Mouse (Mus musculus) layer of hippocampus, adult 18-20 months (tissue): Measurements from ENCODE around the gene Nanos1. TPM values are rescaled to one million over a fixed set of nuclear protein-coding genes. Genes with fewer than 3 reads are reported as not detected.

ENCODE experiments used
- DNase-seq, 2 experiments: peaks; one replicate each; pipeline ENCODE4 v3.0.0; 2022; ENCODE audit warnings: low spot score in 2 of 2
- microRNA-seq, 2 experiments: library from miRNA; unstranded; fragments of <30 nt; microRNA quantifications; one replicate each; pipeline ENCODE4 v1.2.0; 2021
- total RNA-seq, 2 experiments: library from RNA; stranded (reverse); gene quantifications; 2 replicates each; pipeline ENCODE4 v1.2.3; 2021

The Nanos1 gene
- total RNA-seq, 2 experiments from 2014 or later, result 18.5 TPM

DNA sequence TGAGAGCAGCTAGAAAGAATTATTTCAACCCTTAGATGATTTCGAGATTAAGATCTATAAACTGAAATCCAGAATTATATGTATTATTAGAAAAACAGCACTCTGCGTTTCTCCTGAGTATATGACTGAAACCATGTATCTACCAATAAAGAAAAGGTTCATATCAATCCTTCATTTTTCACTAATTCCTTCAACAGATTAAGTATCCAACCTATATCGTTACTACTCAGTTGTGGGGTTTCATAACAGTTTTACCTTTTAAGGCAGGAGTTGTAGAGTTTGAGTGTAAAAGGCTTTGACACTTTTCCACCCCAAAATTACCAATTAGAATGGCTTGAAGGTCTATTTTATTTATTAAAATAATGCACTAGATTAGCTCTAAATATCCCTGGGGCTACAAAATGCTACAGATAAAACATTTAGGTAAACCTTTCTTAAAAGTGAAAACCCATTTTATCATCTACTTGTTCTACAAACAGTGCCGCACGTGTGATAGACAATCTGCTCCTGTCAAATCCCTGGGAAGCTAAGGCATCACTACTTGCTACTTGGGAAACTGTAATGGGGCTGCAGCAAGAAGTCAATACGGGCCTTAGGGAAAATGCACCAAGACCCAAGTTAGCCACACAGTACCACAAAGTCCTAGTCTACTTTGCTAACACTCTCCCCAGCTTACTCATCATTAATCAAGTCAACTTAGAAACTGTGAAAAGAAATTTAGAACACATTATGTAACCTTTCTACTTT is 32.6 kb downstream of the Nanos1 start:
- no peak for DNase-seq

DNA sequence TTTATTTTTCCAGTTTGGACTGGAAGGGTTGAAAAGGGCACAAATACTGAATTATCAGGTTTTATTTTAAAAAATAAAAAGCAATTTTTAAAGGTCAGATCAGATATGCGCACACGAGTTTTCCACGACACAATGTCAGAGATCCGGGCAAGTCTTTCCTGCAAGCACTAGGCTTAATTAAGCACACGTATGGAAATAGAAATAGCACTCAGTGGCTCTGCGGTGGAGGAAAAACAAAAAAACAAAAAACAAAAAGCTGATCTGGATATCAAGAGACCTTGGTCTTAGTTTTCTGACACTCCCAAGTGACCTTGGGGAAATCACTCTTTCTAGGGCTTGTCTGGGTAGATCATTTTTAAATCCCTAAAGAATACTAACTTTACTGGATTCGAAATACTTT is 33.7 kb downstream of the Nanos1 start:
- no peak for DNase-seq

DNA sequence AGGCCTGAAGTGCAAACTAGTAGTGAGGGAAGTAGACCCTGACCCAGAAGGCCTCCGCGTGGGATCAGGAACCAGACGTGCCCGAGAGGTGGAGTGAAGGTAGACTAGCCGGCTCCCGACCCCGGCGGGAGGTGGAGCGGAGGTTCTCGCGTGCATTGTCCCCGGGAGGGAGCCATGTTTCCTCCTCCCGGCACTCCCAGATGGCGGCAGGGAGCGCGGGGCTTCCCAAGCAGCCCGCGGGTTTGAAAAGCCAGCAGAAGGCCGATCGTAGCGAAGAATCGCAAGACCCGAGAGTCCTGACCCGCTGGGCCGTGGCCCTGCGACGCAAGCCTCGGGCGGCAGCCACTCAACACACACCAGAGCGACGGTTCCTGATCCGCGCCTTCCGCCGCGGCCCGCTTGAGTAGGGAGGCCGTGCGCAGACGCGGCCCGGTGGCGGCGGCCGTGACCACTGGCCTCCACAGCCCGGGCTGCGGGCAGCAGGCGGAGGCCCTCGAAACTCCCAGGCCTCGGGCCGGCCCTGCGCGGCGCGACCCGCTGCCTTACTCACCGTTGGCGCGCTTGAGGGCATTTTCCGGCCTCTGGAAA is 34.2 kb downstream of the Nanos1 start:
- peak in 1 of 2 experiments; percentile 31 for DNase-seq

DNA sequence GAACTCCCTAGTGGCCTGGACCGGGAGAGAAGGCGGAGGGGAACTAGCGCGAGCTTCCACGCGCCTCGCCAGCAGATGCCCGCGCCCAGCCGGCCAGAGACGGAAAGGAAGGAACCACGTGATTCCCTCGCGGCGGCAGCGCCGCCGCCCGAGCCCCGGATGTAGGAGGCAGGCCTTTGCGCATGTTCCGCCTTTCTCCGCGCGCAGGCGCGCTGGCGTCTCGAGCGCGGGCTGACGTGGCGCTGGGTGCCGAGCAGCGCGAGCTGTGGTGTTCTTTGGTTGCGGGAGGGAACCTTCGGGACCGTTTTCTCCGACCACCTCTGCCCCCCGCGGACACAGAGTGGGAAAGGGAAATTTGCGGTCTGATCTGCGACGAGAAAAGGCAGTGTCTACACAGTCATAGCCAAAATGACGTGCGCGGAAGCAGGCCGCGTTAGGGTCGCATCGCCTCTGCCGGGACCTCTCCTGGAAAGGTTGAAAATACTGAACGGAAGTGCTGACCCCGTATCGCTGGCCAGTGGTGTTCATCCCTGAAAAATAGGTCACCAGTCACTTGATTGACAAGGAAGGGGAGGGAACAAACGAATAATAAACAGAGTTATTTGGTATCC is 34.9 kb downstream of the Nanos1 start, which contains the start of gene Eif3a:
TSS of gene Eif3a (minus strand) at position 108 of the 611 bp plus-strand sequence.
- peak; percentile 95 for DNase-seq

DNA sequence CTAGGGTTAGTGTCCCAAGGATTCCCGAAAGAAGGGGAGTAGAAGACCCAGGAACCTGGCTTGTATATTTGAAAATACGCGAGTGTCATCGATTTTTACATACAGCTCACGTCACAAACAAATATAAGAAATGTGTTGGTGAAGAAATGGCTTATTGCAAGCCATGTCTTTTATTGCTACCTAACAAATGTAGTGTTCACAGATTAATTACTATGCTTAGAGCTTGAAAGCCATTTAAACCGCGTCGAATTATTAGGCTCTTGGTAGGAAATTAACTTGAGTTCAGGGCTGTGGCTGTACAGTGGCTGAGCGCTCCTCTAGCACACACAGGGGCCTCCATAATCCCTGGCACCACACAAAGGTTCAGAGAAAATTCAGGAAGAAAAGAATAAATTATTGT is 35.4 kb downstream of the Nanos1 start:
- DNase-seq, result peak in 1 of 2 experiments; percentile 10

DNA sequence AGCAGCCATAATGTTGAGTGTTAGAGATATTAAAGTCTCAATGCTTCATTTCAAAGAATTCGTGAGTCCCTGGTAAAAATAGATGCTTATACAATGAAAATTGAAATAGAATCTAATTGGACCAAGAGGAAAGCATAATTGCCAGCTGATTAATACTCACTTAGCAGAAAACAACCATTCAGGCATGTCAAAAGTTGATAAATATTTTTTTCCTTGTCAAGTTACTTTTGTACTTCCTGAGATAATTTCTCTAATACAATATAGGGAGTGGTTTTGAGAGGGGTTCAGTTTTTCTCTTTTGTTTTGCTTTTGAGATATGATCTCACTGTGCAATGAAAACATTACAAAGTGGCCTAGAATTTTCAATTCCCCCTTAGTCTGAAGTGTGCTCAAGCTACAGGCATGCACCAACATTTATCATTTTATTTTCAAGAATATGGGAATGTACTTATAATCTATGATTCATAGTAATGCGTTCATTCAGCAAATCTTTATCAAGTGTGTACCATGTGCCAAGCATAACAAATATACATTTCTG is 37.5 kb downstream of the Nanos1 start:
- no peak for DNase-seq

DNA sequence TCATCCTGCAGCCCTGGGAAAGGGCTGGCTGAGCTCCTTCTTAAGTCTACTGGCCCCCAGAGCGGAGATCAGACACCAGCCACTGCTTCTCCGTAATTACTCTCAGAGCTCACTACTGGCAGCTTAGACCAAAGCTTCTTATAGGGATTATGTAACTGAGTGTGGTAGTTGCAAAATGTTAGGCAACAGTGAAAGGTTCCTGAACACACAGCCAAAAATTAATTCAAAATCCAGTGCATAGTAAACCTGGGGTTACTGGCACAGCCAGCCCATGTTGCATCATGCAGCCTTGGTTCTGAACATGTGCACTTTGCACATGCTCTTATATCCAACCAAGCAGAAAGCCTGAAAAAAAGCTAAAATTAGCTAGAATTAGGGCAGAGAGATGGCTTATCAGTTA is 39.5 kb downstream of the Nanos1 start:
- DNase-seq, result peak in 1 of 2 experiments; percentile 67

DNA sequence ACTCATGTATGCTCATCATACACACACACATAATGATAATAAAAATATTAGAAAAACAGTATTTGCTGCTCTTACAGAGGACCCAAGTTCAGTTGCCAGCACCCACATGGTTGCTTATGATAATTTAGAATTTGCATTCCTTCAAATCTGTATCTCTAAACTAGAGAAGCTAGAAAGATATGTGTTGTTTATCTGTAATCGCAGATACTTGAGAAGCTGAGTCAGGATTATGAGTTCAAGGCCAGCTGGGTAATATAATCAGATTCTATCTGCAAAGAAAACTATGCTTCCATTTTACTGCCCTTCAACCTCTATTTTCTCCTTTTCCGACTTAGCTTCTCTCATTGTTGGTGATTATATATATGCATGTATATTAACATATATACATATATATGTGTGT is 41.6 kb downstream of the Nanos1 start:
- DNase-seq, result no peak

DNA sequence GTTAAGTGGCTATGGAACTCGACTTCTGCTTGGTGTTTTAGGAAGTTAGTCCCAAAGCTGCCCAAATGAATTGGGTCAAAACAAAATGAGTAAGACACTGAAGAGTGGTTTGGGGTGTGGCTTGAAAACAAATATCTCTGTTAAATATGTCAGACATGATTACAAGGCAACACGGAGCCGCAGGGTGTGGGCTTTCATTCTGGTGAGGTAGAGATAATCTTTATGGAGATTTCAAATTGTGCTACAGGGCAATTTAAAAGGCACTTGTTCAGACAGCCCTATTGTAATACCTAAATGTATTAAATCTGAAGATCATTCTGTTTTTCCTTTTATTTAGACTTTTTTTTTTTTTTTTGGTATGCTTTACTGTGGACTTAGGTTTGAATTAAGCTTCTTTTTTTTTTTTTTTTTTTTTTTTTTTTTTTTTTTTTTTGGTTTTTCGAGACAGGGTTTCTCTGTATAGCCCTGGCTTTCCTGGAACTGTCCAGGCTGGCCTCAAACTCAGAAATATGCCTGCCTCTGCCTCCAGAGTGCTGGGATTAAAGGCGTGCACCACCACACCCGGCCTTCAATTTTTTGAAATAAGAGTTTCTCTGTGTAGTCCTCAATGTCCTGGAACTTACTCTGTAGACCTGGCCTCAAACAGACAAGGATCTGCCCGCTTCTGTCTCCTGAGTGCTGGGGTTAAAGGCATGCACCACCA is 44.2 kb downstream of the Nanos1 start:
- no peak for DNase-seq

DNA sequence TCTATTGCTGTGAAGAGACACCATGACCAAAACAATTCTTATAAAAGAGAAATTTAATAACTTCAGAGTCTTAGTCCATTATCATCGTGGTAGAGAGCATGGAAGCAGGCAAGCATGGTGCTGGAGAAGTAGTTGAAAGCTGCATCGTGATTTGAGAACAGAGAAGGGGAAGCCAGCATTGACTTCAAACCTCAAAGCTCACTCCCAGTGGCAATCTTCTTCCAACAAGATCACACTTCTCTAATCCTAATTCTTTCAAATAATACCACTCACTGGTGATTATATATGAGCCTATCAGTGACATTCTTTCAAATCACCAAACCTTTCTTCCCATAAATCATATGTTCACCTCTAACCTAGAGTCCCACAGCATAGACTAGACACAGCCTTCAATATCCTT is 49.1 kb downstream of the Nanos1 start:
- no peak for DNase-seq

Small RNAs within 50 kb of the gene (microRNA-seq; reads per million reads assigned to microRNA genes)
- gene mmu-mir-3084-1, result 0 reads per million in 2 experiments

Other genes starting within 250 kb of the Nanos1 start
- gene Cacul1, start 175.0 kb upstream of the Nanos1 start, total RNA-seq, result 10 to 100 TPM; 51.1 to 54.8 TPM
- 10 to 100 TPM; 95.6 to 99.8 TPM for gene Eif3a, start 34.7 kb downstream of the Nanos1 start, total RNA-seq
- gene Fam45a, start 55.6 kb downstream of the Nanos1 start, total RNA-seq, result 10 to 100 TPM; 44.5 to 45.3 TPM
- gene Sfxn4, start 105.5 kb downstream of the Nanos1 start, total RNA-seq, result 10 to 100 TPM; 12.5 to 17.8 TPM
- gene Prdx3, start 118.6 kb downstream of the Nanos1 start, total RNA-seq, result 10 to 100 TPM; 73.4 to 75.1 TPM
- 10 to 100 TPM; 10.4 to 12.4 TPM for gene Grk5, start 133.8 kb downstream of the Nanos1 start, total RNA-seq